Mouse (Mus musculus): ENCODE results near the gene Ephb3. TPM values are rescaled to one million over a fixed set of nuclear protein-coding genes. Genes with fewer than 3 reads are reported as not detected.

Ephb3 gene
- 0.40 TPM for polyA plus RNA-seq (2014; fragmentation: Illumina TruSeq; extraction: RNeasy Lipid Tissue Mini Kit (QIAGEN cat#74804); ENCODE audit: low read depth, low replicate concordance)

GRCm38 (mm10) chr16:21204367-21205092, at the start of gene Ephb3:
Ephb3 (plus strand) TSS chr16:21204755.

Other genes with a start within 250 kb of the Ephb3 start
- not detected for gene Teddm3, start 50.8 kb upstream of the Ephb3 start, polyA plus RNA-seq (2014; fragmentation: Illumina TruSeq; extraction: RNeasy Lipid Tissue Mini Kit (QIAGEN cat#74804); ENCODE audit: low read depth, low replicate concordance)
- gene Vps8, start 218.4 kb downstream of the Ephb3 start, polyA plus RNA-seq (2014; fragmentation: Illumina TruSeq; extraction: RNeasy Lipid Tissue Mini Kit (QIAGEN cat#74804); ENCODE audit: low read depth, low replicate concordance): 61.2 TPM